Comparison of ENCODE assay signal across 9 mouse cellular contexts in genomic region chr1:84286682-84287111, GRCm38 (mm10).
DNase-seq lines count a peak whose midpoint lies in the region; ATAC-seq lines count a peak whose summit lies in the region.
"Had no signal": no experiment of that assay in that cellular context is flagged by ENCODE, and none has a peak within 500 bp of the region (broad histone marks: within the 10 kb centered on the region; RNA-seq: fewer than 3 reads in every experiment).

No protein-coding gene starts in this region.

- no peaks in the 10 kb centered on the region for H3K36me3 ChIP-seq in heart, embryonic 14.5 days (ENCODE audit: control insufficient read depth, insufficient read depth, low read length)
- H3K36me3 ChIP-seq in lung, embryonic 15.5 days = no peaks in the 10 kb centered on the region
- H3K36me3 ChIP-seq: liver, embryonic 15.5 days had no signal

- peak overlapping the region; percentile 34 for H3K4me2 ChIP-seq in heart, embryonic 14.5 days (ENCODE audit: low read length)
- H3K4me2 ChIP-seq in lung, embryonic 15.5 days = no peak overlapping the region
- H3K4me2 ChIP-seq: liver, embryonic 15.5 days had no signal

- peaks cover 0 to 5% of the 10 kb centered on the region in 2 experiments; a peak in 1 of 4 replicates for H3K4me1 ChIP-seq in heart, embryonic 14.5 days (ENCODE audit: control insufficient read depth in 2 of 2, insufficient read depth in 2 of 2, low read length in 2 of 2)
- peaks cover 4% of the 10 kb centered on the region; the same call in 1 of the 2 replicates for H3K4me1 ChIP-seq in lung, embryonic 15.5 days

- peaks cover 15% of the 10 kb centered on the region for H3K27me3 ChIP-seq in heart, embryonic 14.5 days (ENCODE audit: control insufficient read depth, insufficient read depth, low read length)
- peaks cover 21% of the 10 kb centered on the region for H3K27me3 ChIP-seq in lung, embryonic 15.5 days

- WGBS in heart, embryonic 14.5 days = 30% methylated on average over 6 of the region's 6 CpGs
- 33% methylated on average over 6 of the region's 6 CpGs for WGBS in lung, embryonic 15.5 days

- H3K9me3 ChIP-seq in heart, embryonic 14.5 days (ENCODE audit: control insufficient read depth, low read length) = no peaks in the 10 kb centered on the region
- H3K9me3 ChIP-seq in lung, embryonic 15.5 days = no peaks in the 10 kb centered on the region
- H3K9me3 ChIP-seq: liver, embryonic 15.5 days had no signal

- no peak overlapping the region for H3K27ac ChIP-seq in heart, embryonic 14.5 days (replicated peaks in 1 of 2; ENCODE audit: control insufficient read depth in 1 of 2, insufficient read depth in 1 of 2, low read depth in 2 of 2, low read length in 2 of 2)
- H3K27ac ChIP-seq in lung, embryonic 15.5 days = no peak overlapping the region
- H3K27ac ChIP-seq: liver, embryonic 15.5 days had no signal

- ATAC-seq in common myeloid progenitor, adult 5-6 weeks (replicated peaks; ENCODE audit: low read depth, poor library complexity, severe bottlenecking) = peak; percentile 73
- ATAC-seq in heart, embryonic 14.5 days (ENCODE audit: insufficient number of reproducible peaks, insufficient read depth, low FRiP score, low read depth) = no peak
- ATAC-seq in lung, embryonic 15.5 days (ENCODE audit: borderline replicate concordance, extremely low read depth, low FRiP score, low TSS enrichment) = peak; percentile 41; the same call in 1 of the 2 replicates

- peak; percentile 15 to 20 for DNase-seq in B cell, adult 2 months
- peak; percentile 62 for DNase-seq in Muller cell, postnatal 12 days (ENCODE audit: inconsistent ontology term)
- DNase-seq in kidney, postnatal 36 days = peak; percentile 51 to 61
- peak; percentile 20 for DNase-seq in ovary, postnatal 36 days (ENCODE audit: low spot score)
- DNase-seq in spleen, postnatal 36 days (ENCODE audit: low spot score in 2 of 2) = no peak

- no peak overlapping the region for H3K9ac ChIP-seq in heart, embryonic 14.5 days (ENCODE audit: low read length)
- no peak overlapping the region for H3K9ac ChIP-seq in lung, embryonic 15.5 days
- H3K9ac ChIP-seq: liver, embryonic 15.5 days had no signal

- H3K4me3 ChIP-seq in heart, embryonic 14.5 days (ENCODE audit: control insufficient read depth in 1 of 2, insufficient read depth in 1 of 2, low read depth in 1 of 2, low read length in 2 of 2) = no peak overlapping the region
- no peak overlapping the region for H3K4me3 ChIP-seq in lung, embryonic 15.5 days
- H3K4me3 ChIP-seq: liver, embryonic 15.5 days had no signal

Comparison
In these comparisons a context has a peak if more than half of its experiments do, and no peak if none do; other contexts are left out.
1. DNase-seq: peak in B cell, adult 2 months (2 of 2), Muller cell, postnatal 12 days (single experiment), kidney, postnatal 36 days (2 of 2) and ovary, postnatal 36 days (single experiment); none in spleen, postnatal 36 days (0 of 2).